Mouse (Mus musculus) liver, embryonic 12.5 days (tissue): ENCODE results near the gene Tbr1. TPM values are rescaled to one million over a fixed set of nuclear protein-coding genes. Genes with fewer than 3 reads are reported as not detected.

ENCODE experiments used
- ATAC-seq: fragments of 200-750 bp; cut with Nextera tagmentation; 2 replicates; pipeline ENCODE4 v1.8.0; 2017; ENCODE audit warnings: moderate number of reproducible peaks, mild to moderate bottlenecking, moderate library complexity
- H3K27ac ChIP-seq: fragments of 300-500 bp; sonication (generic); 2 replicates; pipeline ENCODE4 v1.5.1; 2016; ENCODE audit warnings: mild to moderate bottlenecking
- H3K27me3 ChIP-seq: fragments of 300-500 bp; sonication (generic); replicated peaks from 2 replicates; pipeline ENCODE4 v1.6.1; 2016; ENCODE audit warnings: mild to moderate bottlenecking, moderate library complexity
- H3K36me3 ChIP-seq: fragments of 300-500 bp; sonication (generic); 2 replicates; pipeline ENCODE4 v1.6.1; 2016; ENCODE audit warnings: mild to moderate bottlenecking, moderate library complexity
- H3K4me1 ChIP-seq: fragments of 300-500 bp; sonication (generic); 2 replicates; pipeline ENCODE4 v1.6.1; 2016
- H3K4me2 ChIP-seq: fragments of 300-500 bp; sonication (generic); 2 replicates; pipeline ENCODE4 v1.6.1; 2016; ENCODE audit warnings: mild to moderate bottlenecking, moderate library complexity
- H3K4me3 ChIP-seq: fragments of 300-500 bp; sonication (generic); 2 replicates; pipeline ENCODE4 v1.5.1; 2016; ENCODE audit warnings: mild to moderate bottlenecking, moderate library complexity
- H3K9ac ChIP-seq: fragments of 300-500 bp; sonication (generic); 2 replicates; pipeline ENCODE4 v1.6.1; 2016; ENCODE audit warnings: mild to moderate bottlenecking, moderate library complexity
- H3K9me3 ChIP-seq: fragments of 300-500 bp; sonication (generic); replicated peaks from 2 replicates; pipeline ENCODE4 v1.6.1; 2016; ENCODE audit warnings: mild to moderate bottlenecking, moderate library complexity
- WGBS: fragments of 180-500 bp; shearing (Covaris S2); methylation state at CpG from one replicate; pipeline ENCODE4 v1.1.7; 2016; ENCODE audit not compliant: insufficient replicate concordance; 5-methylcytosine and 5-hydroxymethylcytosine counted together
- microRNA-seq: library from miRNA; unstranded; fragments of <30 nt; microRNA quantifications from one replicate; pipeline ENCODE4, GENCODE M21; 2017
- polyA plus RNA-seq: library from polyadenylated mRNA; unstranded; fragments of >200 nt; fragmentation: Nextera tagmentation; extraction: Ambion mirVana; gene quantifications from 2 replicates; pipeline ENCODE4 v1.2.1, GENCODE M21; 2016

The Tbr1 gene
- polyA plus RNA-seq, 1 experiment from 2014 or later = not detected

DNA sequence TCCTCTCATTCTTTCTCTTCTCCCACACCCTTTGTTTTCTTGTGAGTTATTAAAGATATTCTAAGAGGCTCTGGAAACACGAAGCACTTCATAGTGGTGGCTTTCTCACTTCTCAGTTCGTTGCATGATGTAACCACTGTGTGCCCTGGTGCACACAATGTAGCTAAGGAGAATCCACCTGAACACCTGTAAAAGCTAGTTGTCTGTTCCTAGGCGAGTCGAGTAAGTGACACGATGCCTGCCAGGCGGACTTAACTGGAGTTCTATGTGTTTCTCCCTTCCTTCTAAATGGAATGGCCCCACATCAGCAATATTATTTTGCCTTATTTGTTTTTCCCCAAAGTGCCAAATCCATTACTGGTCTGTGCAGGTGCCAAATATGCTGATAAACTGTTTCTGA is 10.4 kb downstream of the Tbr1 start:
- WGBS = 10% methylated on average over 6 of the region's 6 CpGs
- Histone ChIP-seq H3K9me3 (no peaks in the 10 kb centered on the region), H3K27ac (no peak overlapping the region), H3K27me3 (peaks cover 92% of the 10 kb centered on the region), H3K9ac (no peak overlapping the region), H3K4me1 (peaks cover 24% of the 10 kb centered on the region), H3K4me2 (no peak overlapping the region), H3K36me3 (no peaks in the 10 kb centered on the region), H3K4me3 (no peak overlapping the region)
- no peak for ATAC-seq

DNA sequence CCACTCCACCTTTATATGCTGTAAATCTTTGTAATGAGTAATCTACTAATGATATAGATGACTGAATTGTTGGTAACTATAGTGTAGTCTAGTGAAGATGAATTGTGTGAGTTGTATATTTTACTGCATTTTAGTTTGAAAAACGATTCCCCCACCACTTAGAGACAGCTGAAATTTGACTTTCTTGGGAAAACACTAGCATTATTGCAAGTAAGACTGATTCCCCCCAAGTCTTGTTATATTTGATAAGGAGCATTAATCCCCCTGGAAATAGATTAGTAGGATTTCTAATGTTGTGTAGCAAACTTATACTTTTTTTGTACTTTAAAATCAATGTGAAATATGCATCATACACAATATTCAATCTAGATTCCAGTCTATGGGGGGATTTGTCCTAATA is 10.8 kb downstream of the Tbr1 start:
- H3K36me3 ChIP-seq = no peaks in the 10 kb centered on the region
- no peak overlapping the region for H3K9ac ChIP-seq
- H3K27me3 ChIP-seq = peaks cover 88% of the 10 kb centered on the region
- peaks cover 24% of the 10 kb centered on the region for H3K4me1 ChIP-seq
- H3K4me3 ChIP-seq = no peak overlapping the region
- WGBS = 25% methylated on average over 1 of the region's 1 CpGs
- H3K27ac ChIP-seq = no peak overlapping the region
- H3K4me2 ChIP-seq = no peak overlapping the region
- no peak for ATAC-seq
- H3K9me3 ChIP-seq = no peaks in the 10 kb centered on the region

DNA sequence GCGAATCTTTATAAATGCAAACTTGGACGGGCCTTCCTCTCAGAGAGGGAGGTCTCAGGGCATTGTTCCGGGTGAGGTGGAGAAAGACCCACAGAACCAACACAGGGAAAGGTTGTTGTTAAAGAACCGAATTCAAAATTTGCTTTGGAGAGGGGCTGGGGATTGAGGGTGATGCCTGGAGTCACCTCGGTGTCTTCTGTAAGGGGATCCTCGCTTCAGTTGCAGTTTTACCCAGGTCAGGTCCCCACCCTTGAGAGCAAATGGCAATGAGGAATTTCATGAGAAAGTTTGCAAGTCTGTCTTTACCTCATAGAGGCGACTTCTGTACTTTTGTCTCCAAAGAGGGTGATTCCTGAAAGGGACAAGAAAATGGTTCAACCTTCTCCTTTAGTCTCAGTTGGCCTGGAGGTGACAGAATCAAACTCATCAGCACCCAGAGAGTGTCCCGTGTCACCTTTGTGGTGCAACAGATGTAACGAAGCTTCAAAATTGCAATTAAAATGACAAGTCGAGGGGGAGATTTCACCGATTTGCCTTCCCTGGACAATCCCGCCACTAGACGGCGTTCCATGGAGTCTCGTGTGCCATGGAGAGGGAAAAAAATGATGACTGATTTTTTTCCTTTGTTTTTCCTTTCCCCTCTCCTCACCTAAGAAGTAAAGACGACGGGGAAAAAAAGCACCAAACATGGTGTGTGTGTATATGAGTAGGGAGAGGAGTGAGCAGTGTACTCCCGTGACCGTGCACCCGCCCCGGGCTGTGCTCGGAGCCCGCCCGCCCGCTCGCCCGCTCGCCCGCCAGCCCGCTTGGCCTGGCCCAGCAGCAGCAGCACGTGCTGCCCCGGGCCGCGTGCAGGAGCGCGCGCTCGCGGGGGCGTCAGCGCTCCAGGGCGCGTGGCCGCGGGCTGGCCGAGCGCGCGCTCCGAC is 12.1 kb downstream of the Tbr1 start:
- H3K27me3 ChIP-seq = peaks cover 78% of the 10 kb centered on the region
- no peak for ATAC-seq
- WGBS = 4% methylated on average over 39 of the region's 50 CpGs
- H3K4me2 ChIP-seq = peak overlapping the region; percentile 59
- peak overlapping the region; percentile 42 for H3K4me3 ChIP-seq
- no peak overlapping the region for H3K27ac ChIP-seq
- H3K36me3 ChIP-seq = no peaks in the 10 kb centered on the region
- no peak overlapping the region for H3K9ac ChIP-seq
- H3K4me1 ChIP-seq = peaks cover 24% of the 10 kb centered on the region
- no peaks in the 10 kb centered on the region for H3K9me3 ChIP-seq

DNA sequence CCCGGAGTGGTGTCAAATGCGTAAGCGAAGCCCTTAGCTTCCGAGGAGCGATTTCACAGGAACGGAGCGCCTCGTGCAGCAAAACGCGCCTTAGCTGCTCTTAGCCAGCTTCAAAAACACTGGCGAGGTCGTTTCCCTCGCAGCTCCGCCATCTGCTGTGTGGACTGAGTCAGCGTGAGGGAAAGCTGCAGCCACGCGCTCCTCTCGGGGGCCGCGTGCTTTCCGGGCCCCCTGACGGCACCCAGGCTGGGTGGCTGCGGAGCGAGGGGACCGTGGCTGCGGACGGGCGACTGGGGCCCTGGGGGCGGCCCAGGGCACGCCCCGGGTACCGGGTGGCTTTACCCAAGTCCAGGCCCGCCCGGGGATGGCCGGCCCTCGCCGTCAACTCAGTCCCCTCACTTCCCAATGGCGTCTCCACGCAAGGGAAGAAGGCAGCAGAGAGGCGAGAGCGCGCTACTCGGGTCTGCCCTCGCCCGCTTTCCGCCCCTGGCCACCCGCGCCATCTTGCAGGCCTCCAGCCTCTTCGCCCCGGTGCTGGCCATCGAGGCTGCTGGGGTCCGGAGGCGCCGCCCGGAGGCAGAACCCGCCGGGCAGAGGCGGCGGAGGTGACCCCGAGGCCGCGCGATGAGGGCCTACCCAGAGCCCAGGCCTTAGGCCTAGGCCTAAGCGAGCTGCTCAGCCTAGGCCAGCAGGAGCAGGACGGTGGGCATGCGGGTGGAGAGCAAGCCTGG is 13.0 kb downstream of the Tbr1 start:
- H3K4me3 ChIP-seq = peak overlapping the region; percentile 42
- 15% methylated on average over 65 of the region's 66 CpGs for WGBS
- H3K4me2 ChIP-seq = peak overlapping the region; percentile 59
- H3K27me3 ChIP-seq = peaks cover 71% of the 10 kb centered on the region
- no peak overlapping the region for H3K9ac ChIP-seq
- H3K4me1 ChIP-seq = peaks cover 24% of the 10 kb centered on the region
- no peaks in the 10 kb centered on the region for H3K36me3 ChIP-seq
- peak; percentile 43 for ATAC-seq
- no peaks in the 10 kb centered on the region for H3K9me3 ChIP-seq
- no peak overlapping the region for H3K27ac ChIP-seq

DNA sequence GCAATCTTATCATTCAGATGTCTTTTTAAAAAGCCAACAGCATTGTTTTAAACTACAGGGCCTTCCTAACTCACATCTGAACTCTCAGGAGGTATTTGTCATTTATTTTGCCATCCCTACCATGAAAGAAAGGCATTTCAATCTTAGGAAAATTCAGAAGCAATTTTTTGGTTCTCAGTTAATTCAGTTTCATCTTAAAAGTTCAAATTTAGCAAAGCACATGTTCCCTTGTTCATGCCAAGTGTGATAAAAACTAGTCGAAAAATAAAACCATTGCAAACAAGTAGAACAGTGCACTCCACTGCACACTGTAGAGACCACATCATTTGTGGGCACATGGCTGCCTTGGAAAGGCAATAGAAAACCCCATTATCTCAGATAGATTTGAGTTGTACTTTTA is 15.5 kb downstream of the Tbr1 start:
- no peak for ATAC-seq
- Histone ChIP-seq H3K36me3 (no peaks in the 10 kb centered on the region), H3K9ac (no peak overlapping the region), H3K4me1 (peaks cover 10% of the 10 kb centered on the region), H3K4me3 (no peak overlapping the region), H3K27me3 (peaks cover 52% of the 10 kb centered on the region), H3K27ac (no peak overlapping the region), H3K9me3 (no peaks in the 10 kb centered on the region), H3K4me2 (no peak overlapping the region)
- 50% methylated on average over 1 of the region's 1 CpGs for WGBS

DNA sequence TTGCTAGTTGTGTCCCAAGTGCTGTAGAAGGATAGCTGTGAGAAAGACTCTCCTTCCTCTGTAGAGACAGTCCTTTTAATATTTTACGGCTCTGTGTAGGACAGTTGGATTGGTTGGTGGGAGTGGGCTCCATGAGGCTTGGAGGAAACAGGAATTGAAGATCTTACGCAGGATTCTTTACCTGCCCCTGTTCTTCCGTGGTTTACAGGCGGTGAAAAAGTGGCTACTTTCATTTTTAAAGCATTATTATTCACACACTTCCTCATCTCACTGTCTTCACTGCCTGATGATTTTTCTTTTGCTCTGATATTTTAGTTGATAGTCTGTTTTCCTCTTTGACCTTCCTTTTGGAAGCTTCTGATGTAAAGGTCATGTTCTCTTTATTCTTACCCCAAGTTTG is 17.5 kb downstream of the Tbr1 start:
- WGBS = 43% methylated on average over 4 of the region's 4 CpGs
- Histone ChIP-seq H3K27ac (no peak overlapping the region), H3K9me3 (no peaks in the 10 kb centered on the region), H3K4me3 (no peak overlapping the region), H3K36me3 (no peaks in the 10 kb centered on the region), H3K4me1 (peaks cover 8% of the 10 kb centered on the region), H3K4me2 (no peak overlapping the region), H3K27me3 (peaks cover 34% of the 10 kb centered on the region), H3K9ac (no peak overlapping the region)
- no peak for ATAC-seq

DNA sequence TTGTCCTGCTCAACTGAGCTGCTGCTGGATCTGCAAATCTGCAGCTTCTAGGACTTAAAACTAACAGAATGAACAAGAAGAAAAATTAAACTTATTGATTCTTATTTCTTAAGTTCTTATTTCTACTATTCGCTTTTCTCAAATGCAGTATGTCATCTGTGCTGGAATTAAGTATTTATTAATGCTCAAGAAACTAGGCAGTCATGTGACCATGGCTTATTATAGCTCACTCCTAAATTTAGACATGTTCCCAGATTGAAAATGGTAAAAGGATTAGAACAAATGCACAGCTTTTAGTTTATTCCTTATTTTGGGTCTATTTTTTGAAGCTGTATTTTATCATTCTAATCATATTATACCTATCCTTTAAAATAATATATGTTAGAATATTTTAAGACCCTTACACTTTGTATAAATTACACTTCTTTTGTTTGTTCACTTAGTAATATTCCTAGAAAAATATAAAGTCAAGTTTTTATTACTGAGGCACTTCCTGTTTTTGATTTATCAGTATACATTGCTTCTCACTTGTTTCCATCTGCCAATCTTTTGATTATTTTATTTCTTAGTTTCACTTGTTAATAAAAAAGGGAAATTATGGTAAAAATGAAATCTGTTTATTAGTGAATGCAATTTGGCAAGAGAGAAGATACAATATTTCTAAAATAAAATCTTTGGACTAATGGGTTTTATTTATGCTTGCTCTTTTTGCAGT is 20.9 kb downstream of the Tbr1 start:
- 63% methylated on average over 1 of the region's 1 CpGs for whole genome bisulfite sequencing
- no peak overlapping the region for H3K4me2 ChIP-seq
- no peak overlapping the region for H3K27ac ChIP-seq
- H3K9me3 ChIP-seq = no peaks in the 10 kb centered on the region
- no peaks in the 10 kb centered on the region for H3K4me1 ChIP-seq
- no peak overlapping the region for H3K4me3 ChIP-seq
- no peak overlapping the region for H3K9ac ChIP-seq
- no peaks in the 10 kb centered on the region for H3K36me3 ChIP-seq
- ATAC-seq = no peak
- peaks cover 11% of the 10 kb centered on the region for H3K27me3 ChIP-seq

DNA sequence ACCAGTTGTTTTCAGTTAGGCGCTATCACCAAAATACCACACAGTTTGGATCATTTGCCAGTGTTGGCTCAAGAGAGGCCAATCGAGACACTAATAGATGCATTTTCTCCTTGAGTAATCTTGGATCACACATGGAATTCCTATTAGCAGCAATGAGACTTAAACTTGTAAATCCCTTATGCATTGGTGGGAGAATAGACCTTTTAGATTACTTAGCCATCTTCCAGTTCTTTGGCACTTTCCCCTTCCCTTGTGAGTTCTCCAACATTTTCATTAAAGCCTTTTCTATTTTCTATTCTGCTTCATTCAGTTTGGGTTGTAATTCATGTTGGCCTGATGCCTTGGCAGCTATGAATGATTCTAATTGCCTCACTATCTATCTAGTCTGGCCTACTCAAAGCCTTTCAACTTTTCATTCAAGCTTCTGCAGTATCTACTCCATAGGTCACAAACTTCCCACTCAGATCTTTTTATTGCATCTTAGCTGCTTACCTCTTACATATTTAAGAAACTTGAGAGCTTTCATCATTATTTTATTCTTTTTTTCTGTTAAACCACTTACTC is 34.6 kb downstream of the Tbr1 start:
- no peak overlapping the region for H3K4me2 ChIP-seq
- H3K4me1 ChIP-seq = no peaks in the 10 kb centered on the region
- no peaks in the 10 kb centered on the region for H3K9me3 ChIP-seq
- no peak for ATAC-seq
- H3K27ac ChIP-seq = no peak overlapping the region
- H3K4me3 ChIP-seq = no peak overlapping the region
- no peaks in the 10 kb centered on the region for H3K27me3 ChIP-seq
- no peak overlapping the region for H3K9ac ChIP-seq
- 64% methylated on average over 2 of the region's 2 CpGs for WGBS
- H3K36me3 ChIP-seq = no peaks in the 10 kb centered on the region

Small RNA genes within 50 kb of the gene (microRNA-seq; reads per million reads assigned to microRNA genes)
- not detected for gene Gm22403

Other genes with a start within 250 kb of the Tbr1 start
- 27.9 and 28.0 TPM in 2 replicates for gene Tank, start 224.3 kb upstream of the Tbr1 start, polyA plus RNA-seq
- 189 and 193 TPM in 2 replicates for gene Psmd14, start 91.2 kb upstream of the Tbr1 start, polyA plus RNA-seq
- 0.07 and 0.11 TPM in 2 replicates for gene Slc4a10, start 243.5 kb downstream of the Tbr1 start, polyA plus RNA-seq